Comparison of ENCODE assay signal across 23 mouse cellular contexts in genomic region chr3:131336629-131337028, GRCm38 (mm10). TPM values are rescaled to one million over a fixed set of nuclear protein-coding genes. Genes with fewer than 3 reads are reported as not detected.
DNase-seq lines count a peak whose midpoint lies in the region; ATAC-seq lines count a peak whose summit lies in the region.
"Had no signal": no experiment of that assay in that cellular context is flagged by ENCODE, and none has a peak within 500 bp of the region (broad histone marks: within the 10 kb centered on the region; RNA-seq: fewer than 3 reads in every experiment).

No protein-coding gene starts in this region.

- no peak for DNase-seq in hindbrain, embryonic 14.5 days (ENCODE audit: low spot score)
- DNase-seq in midbrain, embryonic 10.5 days (ENCODE audit: low spot score): no peak
- DNase-seq in Muller cell, postnatal 12 days (ENCODE audit: inconsistent ontology term): peak; percentile 33
- peak; percentile 78 for DNase-seq in forebrain, embryonic 14.5 days (ENCODE audit: low spot score)
- no peak for DNase-seq in thymus, postnatal 14 days
- DNase-seq: adrenal gland, postnatal 25 days; cerebellum, adult 18-20 months; cerebellum, postnatal 10 days; gastrocnemius, postnatal 14 days; kidney, adult 8-10 months; kidney, postnatal 4 days; left cerebral cortex, postnatal 4 days; right cerebral cortex, postnatal 14 days had no signal

- H3K4me3 ChIP-seq in hindbrain, embryonic 12.5 days: no peak overlapping the region
- no peak overlapping the region for H3K4me3 ChIP-seq in hindbrain, embryonic 14.5 days (replicated peaks; ENCODE audit: low read length)
- H3K4me3 ChIP-seq in midbrain, embryonic 12.5 days: no peak overlapping the region
- no peak overlapping the region for H3K4me3 ChIP-seq in midbrain, embryonic 10.5 days
- H3K4me3 ChIP-seq in forebrain, embryonic 14.5 days (ENCODE audit: low read depth, low read length): no peak overlapping the region
- H3K4me3 ChIP-seq: erythroblast, embryonic 14.5 days; heart, embryonic 15.5 days; liver, embryonic 15.5 days; lung, embryonic 15.5 days had no signal

- H3K4me2 ChIP-seq in hindbrain, embryonic 12.5 days (replicated peaks): no peak overlapping the region
- no peak overlapping the region for H3K4me2 ChIP-seq in hindbrain, embryonic 14.5 days (replicated peaks)
- no peak overlapping the region for H3K4me2 ChIP-seq in midbrain, embryonic 12.5 days (replicated peaks)
- no peak overlapping the region for H3K4me2 ChIP-seq in forebrain, embryonic 14.5 days (ENCODE audit: low read length)
- H3K4me2 ChIP-seq: heart, embryonic 15.5 days; liver, embryonic 15.5 days; lung, embryonic 15.5 days; midbrain, embryonic 11.5 days had no signal

- WGBS in hindbrain, embryonic 12.5 days: 83% methylated on average over 8 of the region's 8 CpGs
- 66% methylated on average over 8 of the region's 8 CpGs for WGBS in hindbrain, embryonic 14.5 days
- 83% methylated on average over 8 of the region's 8 CpGs for WGBS in midbrain, embryonic 12.5 days
- 86% methylated on average over 8 of the region's 8 CpGs for WGBS in midbrain, embryonic 10.5 days
- WGBS in forebrain, embryonic 14.5 days: 29% methylated on average over 8 of the region's 8 CpGs

- H3K9ac ChIP-seq in hindbrain, embryonic 12.5 days: no peak overlapping the region
- no peak overlapping the region for H3K9ac ChIP-seq in hindbrain, embryonic 14.5 days
- H3K9ac ChIP-seq in midbrain, embryonic 12.5 days (replicated peaks): no peak overlapping the region
- no peak overlapping the region for H3K9ac ChIP-seq in forebrain, embryonic 14.5 days (ENCODE audit: low read length)
- H3K9ac ChIP-seq: heart, embryonic 15.5 days; liver, embryonic 15.5 days; lung, embryonic 15.5 days had no signal

- no peaks in the 10 kb centered on the region for H3K36me3 ChIP-seq in hindbrain, embryonic 12.5 days
- no peaks in the 10 kb centered on the region for H3K36me3 ChIP-seq in hindbrain, embryonic 14.5 days (replicated peaks; ENCODE audit: control insufficient read depth, insufficient read depth)
- no peaks in the 10 kb centered on the region for H3K36me3 ChIP-seq in midbrain, embryonic 12.5 days
- no peaks in the 10 kb centered on the region for H3K36me3 ChIP-seq in midbrain, embryonic 10.5 days
- no peaks in the 10 kb centered on the region for H3K36me3 ChIP-seq in forebrain, embryonic 14.5 days (ENCODE audit: control insufficient read depth, insufficient read depth, low read length)
- H3K36me3 ChIP-seq: heart, embryonic 15.5 days; liver, embryonic 15.5 days; lung, embryonic 15.5 days had no signal

- no peaks in the 10 kb centered on the region for H3K27me3 ChIP-seq in hindbrain, embryonic 12.5 days
- H3K27me3 ChIP-seq in hindbrain, embryonic 14.5 days (ENCODE audit: control insufficient read depth, insufficient read depth, low read length): no peaks in the 10 kb centered on the region
- no peaks in the 10 kb centered on the region for H3K27me3 ChIP-seq in midbrain, embryonic 12.5 days
- H3K27me3 ChIP-seq in midbrain, embryonic 10.5 days (ENCODE audit: low read depth, poor library complexity, severe bottlenecking): no peaks in the 10 kb centered on the region
- H3K27me3 ChIP-seq in forebrain, embryonic 14.5 days (replicated peaks; ENCODE audit: control insufficient read depth, insufficient read depth, low read length): no peaks in the 10 kb centered on the region
- H3K27me3 ChIP-seq: heart, embryonic 15.5 days; liver, embryonic 15.5 days; lung, embryonic 15.5 days had no signal

- H3K27ac ChIP-seq in hindbrain, embryonic 12.5 days: no peak overlapping the region
- H3K27ac ChIP-seq in hindbrain, embryonic 14.5 days: no peak overlapping the region
- H3K27ac ChIP-seq in midbrain, embryonic 12.5 days (replicated peaks): no peak overlapping the region
- no peak overlapping the region for H3K27ac ChIP-seq in midbrain, embryonic 10.5 days (replicated peaks)
- no peak overlapping the region for H3K27ac ChIP-seq in forebrain, embryonic 14.5 days (ENCODE audit: low read depth, low read length)
- H3K27ac ChIP-seq: heart, embryonic 15.5 days; kidney, postnatal 0 days; liver, embryonic 15.5 days; lung, embryonic 15.5 days had no signal

- 0 out of 2 replicates have a peak, but pooled peaks have one; percentile 38 for ATAC-seq in hindbrain, embryonic 12.5 days (ENCODE audit: low FRiP score)
- ATAC-seq in hindbrain, embryonic 14.5 days (ENCODE audit: low FRiP score): no peak
- ATAC-seq in midbrain, embryonic 12.5 days (ENCODE audit: low FRiP score, low read depth): peak; percentile 47; the same call in 1 of the 2 replicates
- ATAC-seq in forebrain, embryonic 14.5 days: peak; percentile 87
- ATAC-seq: CD4-positive, CD25-positive, alpha-beta regulatory T cell, adult 4 months; intestine, embryonic 16.5 days had no signal

- H3K4me1 ChIP-seq in hindbrain, embryonic 12.5 days: peaks cover 8% of the 10 kb centered on the region
- no peaks in the 10 kb centered on the region for H3K4me1 ChIP-seq in hindbrain, embryonic 14.5 days (replicated peaks; ENCODE audit: control insufficient read depth, insufficient read depth, low read length)
- H3K4me1 ChIP-seq in midbrain, embryonic 12.5 days: no peaks in the 10 kb centered on the region
- H3K4me1 ChIP-seq in midbrain, embryonic 10.5 days: peaks cover 7% of the 10 kb centered on the region; the same call in 1 of the 2 replicates
- H3K4me1 ChIP-seq in forebrain, embryonic 14.5 days (ENCODE audit: control insufficient read depth, insufficient read depth, low read length): no peaks in the 10 kb centered on the region
- H3K4me1 ChIP-seq: liver, embryonic 15.5 days had no signal

- no peaks in the 10 kb centered on the region for H3K9me3 ChIP-seq in hindbrain, embryonic 12.5 days (replicated peaks)
- no peaks in the 10 kb centered on the region for H3K9me3 ChIP-seq in hindbrain, embryonic 14.5 days (ENCODE audit: control insufficient read depth, low read length)
- no peaks in the 10 kb centered on the region for H3K9me3 ChIP-seq in midbrain, embryonic 12.5 days
- H3K9me3 ChIP-seq in midbrain, embryonic 10.5 days (replicated peaks): no peaks in the 10 kb centered on the region
- no peaks in the 10 kb centered on the region for H3K9me3 ChIP-seq in forebrain, embryonic 14.5 days (replicated peaks; ENCODE audit: control insufficient read depth, low read length)
- H3K9me3 ChIP-seq: heart, embryonic 15.5 days; liver, embryonic 15.5 days; lung, embryonic 15.5 days had no signal

RNA-seq across cellular contexts. Expression of gene Cyp2u1, which starts 33.6 kb away (rescaled TPM):
- polyA plus RNA-seq in hindbrain, embryonic 12.5 days (2016; fragmentation: Nextera tagmentation; extraction: Ambion mirVana): 3.3 and 3.6 TPM in 2 replicates
- 8.6 and 9.6 TPM in 2 replicates for polyA plus RNA-seq in hindbrain, embryonic 14.5 days (2014; fragmentation: Nextera tagmentation; extraction: Ambion mirVana)
- 2.6 and 3.1 TPM in 2 replicates for polyA plus RNA-seq in midbrain, embryonic 12.5 days (2016; fragmentation: Nextera tagmentation; extraction: Ambion mirVana)
- 1.2 and 1.8 TPM in 2 replicates for polyA plus RNA-seq in midbrain, embryonic 10.5 days (2016; fragmentation: Nextera tagmentation; extraction: Ambion mirVana)
- polyA plus RNA-seq in forebrain, embryonic 14.5 days (2014; fragmentation: Nextera tagmentation; extraction: Ambion mirVana): 3.4 and 5.0 TPM in 2 replicates
- polyA plus RNA-seq: erythroblast, embryonic 14.5 days had no signal

Comparison
In these comparisons a context has a peak if more than half of its experiments do, and no peak if none do; other contexts are left out.
1. DNase-seq: peak in Muller cell, postnatal 12 days (single experiment) and forebrain, embryonic 14.5 days (single experiment); none in hindbrain, embryonic 14.5 days (single experiment), midbrain, embryonic 10.5 days (single experiment) and thymus, postnatal 14 days (single experiment).